Mouse (Mus musculus) kidney, adult 2 months (tissue): ENCODE results near the gene Zfp423.

Experiments
- CTCF ChIP-seq: fragments of 200-500 bp; conservative IDR thresholded peaks from 2 replicates; pipeline ENCODE4 v1.5.1; 2011; ENCODE audit warnings: low read depth, mild to moderate bottlenecking, control low read depth, low read length, moderate library complexity, mixed read lengths; ENCODE audit not compliant: insufficient read depth, insufficient read length
- POLR2A ChIP-seq: fragments of 200-500 bp; IDR thresholded peaks from one replicate; pipeline ENCODE4 v1.6.1; 2011; ENCODE audit warnings: low read depth, low read length, control low read depth

DNA sequence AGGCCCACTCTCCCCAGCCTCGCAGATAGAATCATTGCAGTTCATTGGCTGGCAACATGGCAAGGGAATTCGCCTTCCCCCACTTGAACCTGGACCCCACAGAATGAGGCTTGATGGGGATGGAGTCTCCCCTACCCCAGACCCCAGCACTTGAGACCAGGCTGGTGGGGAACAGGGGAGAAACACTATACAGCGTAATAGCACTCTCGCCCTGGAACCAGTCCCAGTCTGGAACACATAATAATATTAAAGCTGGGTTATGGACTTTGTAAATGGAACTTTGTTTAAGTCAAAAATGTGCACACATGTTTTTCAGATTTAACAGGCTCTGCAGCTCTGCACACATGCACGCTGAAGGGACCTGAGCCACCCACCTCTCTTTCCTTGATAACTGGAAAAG, 54.0 kb downstream of the Zfp423 start:
- TF ChIP-seq POLR2A (no peak), CTCF (no peak)
